Mouse (Mus musculus) lung, postnatal 14 days (tissue): ENCODE measurements around the gene Serpina3b.

ENCODE experiments used
- DNase-seq: peaks from one replicate; pipeline ENCODE4 v3.0.0; 2021

The Serpina3b gene

GRCm38 (mm10) chr12:104178577-104178976, 50.8 kb downstream of the Serpina3b start:
- DNase-seq, result no peak

DNA sequence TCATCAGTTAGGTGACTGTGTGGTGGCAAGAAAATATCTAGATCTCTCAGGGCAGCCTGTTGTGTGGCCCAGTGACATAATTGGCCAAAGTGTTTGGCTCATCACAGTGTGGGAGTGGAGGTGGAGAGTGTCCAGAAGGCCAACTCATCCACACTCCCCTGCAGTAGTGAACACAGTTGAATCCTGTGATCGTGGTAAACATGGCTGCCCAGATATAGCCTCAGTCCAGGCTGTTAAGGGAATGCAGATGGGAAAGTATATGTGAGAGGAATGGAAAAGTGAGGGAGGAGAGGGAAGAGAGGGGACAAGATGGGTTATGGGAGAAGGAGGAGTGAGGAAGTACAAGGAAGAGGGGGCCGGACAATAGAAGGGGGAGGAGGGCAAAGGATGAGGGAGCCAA, 51.2 kb downstream of the Serpina3b start:
- no peak for DNase-seq

DNA sequence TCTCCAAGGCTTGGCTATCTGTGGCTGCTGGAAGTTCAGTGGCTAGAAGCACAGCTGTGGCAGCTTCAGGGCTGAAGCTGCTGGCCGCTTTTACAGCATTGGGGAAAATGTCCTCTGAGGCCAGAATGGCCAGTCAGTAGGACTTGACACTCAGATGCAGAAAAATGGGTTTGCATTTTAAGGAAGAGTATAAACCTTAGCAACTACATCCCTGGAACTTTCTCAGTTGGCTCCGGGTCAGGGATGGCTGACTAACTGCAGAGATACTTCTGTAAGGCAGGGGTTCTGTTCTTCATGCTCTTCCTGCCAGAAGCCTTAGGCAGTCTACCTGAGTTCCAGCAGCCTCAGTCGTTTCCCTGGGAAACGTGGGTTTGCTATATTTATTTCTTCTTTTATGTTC, 57.2 kb downstream of the Serpina3b start:
- DNase-seq, result no peak

GRCm38 (mm10) chr12:104186041-104186581, 58.3 kb downstream of the Serpina3b start:
- DNase-seq, result peak; percentile 24
